Mouse (Mus musculus) WW6 (cell line): ENCODE data around the gene Nrxn1.

Experiments used
- DNase-seq: peaks from one replicate; pipeline ENCODE4 v3.0.0-alpha.2; 2013; ENCODE audit warnings: low read depth, low spot score

Gene Nrxn1

GRCm38 (mm10) chr17:90088314-90088650, 1004.6 kb downstream of the Nrxn1 start:
- DNase-seq: peak; percentile 34

- no peak for DNase-seq
Observed at GRCm38 (mm10) chr17:90087616-90088313, 1005.1 kb downstream of the Nrxn1 start.

DNA sequence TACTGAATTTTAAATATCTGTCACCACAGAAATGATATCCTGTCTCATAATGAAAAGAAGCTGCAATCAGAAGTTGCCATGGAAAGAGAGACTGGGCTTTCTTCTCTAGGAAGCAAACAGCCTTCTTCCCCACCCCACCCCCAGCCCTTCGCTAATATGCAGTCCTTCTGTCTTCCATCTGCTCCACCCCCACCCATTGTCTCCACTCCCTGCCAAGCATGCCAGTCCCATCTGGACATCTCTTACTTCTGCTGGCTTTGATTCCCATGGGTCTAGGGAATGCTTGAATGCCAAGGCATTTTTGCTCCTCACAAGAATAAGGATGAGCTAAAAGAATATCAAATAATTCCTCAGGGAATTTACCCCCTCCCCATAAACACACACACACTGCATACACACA, 1006.0 kb downstream of the Nrxn1 start:
- DNase-seq: no peak

- no peak for DNase-seq
Observed at GRCm38 (mm10) chr17:90079003-90079402, 1013.9 kb downstream of the Nrxn1 start.

GRCm38 (mm10) chr17:90078488-90078887, 1014.4 kb downstream of the Nrxn1 start:
- DNase-seq: no peak

DNA sequence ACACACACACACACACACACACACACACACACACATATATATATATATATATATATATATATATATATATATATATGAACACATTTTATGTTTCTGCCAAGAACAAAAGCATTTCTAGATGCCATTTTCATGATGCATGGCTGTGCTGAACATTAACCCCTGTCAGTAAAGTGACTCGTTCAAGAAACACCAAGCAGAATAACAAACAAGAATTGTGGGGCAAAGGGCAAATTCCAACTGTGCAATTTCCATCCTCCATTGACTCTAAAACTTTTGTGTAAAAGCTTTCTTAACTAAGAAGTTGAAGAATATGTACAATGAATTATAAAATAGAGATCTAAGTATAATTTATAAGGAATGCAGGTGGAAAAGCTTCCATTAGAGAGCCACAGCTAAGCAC, 1030.0 kb downstream of the Nrxn1 start:
- DNase-seq: no peak

GRCm38 (mm10) chr17:90060872-90061271, 1032.0 kb downstream of the Nrxn1 start:
- DNase-seq: no peak

- no peak for DNase-seq
Observed at GRCm38 (mm10) chr17:90060168-90060567, 1032.7 kb downstream of the Nrxn1 start.

GRCm38 (mm10) chr17:90059320-90060111, 1033.4 kb downstream of the Nrxn1 start:
- no peak for DNase-seq

GRCm38 (mm10) chr17:90054312-90054711, 1038.6 kb downstream of the Nrxn1 start:
- no peak for DNase-seq

DNA sequence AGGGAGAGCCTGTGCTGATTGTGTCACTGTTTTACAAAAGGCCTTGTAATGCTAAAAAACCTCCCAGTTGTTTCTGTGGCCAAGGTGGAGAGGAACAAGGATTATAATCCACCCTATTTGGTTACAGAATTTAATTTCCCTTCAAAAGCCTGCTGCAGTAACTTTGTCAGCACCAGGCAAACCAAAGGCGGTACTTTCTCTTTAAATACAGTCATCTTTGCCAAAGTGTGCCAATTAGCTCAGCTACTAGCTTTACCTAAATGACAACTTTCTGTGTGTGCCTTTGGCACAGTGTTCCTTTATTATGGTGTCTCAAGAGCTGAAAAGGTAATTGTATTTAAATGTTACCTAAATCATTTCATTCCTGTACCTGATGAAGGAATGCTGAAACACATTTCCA, 1053.6 kb downstream of the Nrxn1 start:
- DNase-seq: no peak

DNA sequence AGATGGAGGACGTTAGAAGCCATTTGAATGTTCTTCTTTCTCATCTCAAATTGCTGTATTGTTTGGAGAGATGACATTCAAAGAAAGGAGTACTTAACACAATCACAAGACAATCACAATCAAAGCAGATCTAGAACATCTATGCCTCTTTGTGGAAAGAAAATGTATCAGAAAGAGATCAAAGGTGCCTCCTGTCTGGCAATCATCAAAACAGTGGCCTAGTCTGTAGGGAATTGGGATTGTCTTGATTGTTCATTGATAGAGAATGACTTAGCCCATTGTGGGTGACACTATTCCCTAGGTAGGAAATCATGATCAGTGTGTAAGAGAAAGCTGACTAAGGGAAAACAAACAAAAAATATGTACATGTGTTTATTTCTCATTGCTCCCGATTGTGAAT, 1060.5 kb downstream of the Nrxn1 start:
- DNase-seq: no peak

- DNase-seq: no peak
Observed at GRCm38 (mm10) chr17:90016636-90017035, 1076.2 kb downstream of the Nrxn1 start.

GRCm38 (mm10) chr17:90011761-90012160, 1081.1 kb downstream of the Nrxn1 start:
- DNase-seq: no peak

DNA sequence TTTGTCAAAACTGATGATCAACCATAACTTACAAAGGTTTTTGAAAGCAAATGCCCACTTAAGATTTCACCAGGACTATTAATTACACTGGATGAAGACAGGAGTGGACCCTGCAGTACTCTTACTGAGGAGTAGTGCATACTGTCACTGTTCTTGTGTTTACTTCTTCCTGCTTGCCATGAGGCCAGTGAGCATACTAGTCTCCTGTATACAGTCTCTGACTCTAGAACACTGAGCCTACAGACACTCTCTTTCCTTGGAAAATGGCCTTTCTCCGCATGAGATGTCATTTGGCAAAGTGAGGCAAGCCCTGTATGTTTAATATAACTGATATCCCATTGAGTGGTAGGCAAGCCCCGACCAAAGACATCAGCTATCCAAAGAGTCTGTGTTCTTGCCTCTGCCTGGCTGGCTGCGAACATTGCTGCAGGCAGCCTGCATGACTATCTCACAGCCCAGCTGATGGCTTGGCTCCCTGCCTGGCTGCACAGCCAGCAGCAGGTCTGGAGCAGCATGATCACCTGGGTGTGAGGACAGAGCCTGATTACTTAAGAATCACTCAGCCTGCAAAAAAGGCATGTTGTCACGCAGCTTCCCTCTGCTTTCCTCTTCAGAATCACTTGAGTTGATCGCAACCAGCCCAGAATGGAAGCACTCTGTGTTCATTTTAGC, 1085.3 kb downstream of the Nrxn1 start:
- no peak for DNase-seq

DNA sequence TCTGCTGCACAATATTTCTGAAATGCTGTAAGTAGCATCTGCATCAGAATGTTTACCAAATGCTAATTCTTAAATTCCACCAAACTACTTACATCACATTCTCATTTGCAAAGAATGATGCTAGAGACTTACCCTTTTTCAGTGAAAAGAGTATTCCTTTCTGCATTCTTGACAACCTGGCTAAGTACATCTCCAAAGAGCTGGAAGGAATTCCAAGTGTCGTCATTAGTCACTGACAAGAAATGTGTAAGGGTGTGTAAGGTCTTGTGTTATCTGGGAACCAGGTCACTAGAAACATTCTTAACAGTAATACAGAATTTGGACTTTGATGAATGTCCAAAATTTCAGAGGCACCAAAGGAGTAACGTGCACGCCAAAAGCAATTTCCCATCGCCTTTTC, 1102.2 kb downstream of the Nrxn1 start:
- DNase-seq: no peak
